Mouse (Mus musculus) ES-E14 (cell line): ENCODE measurements around the gene Pax4. TPM values are rescaled to one million over a fixed set of nuclear protein-coding genes. Genes with fewer than 3 reads are reported as not detected.

Experiments used
- DNase-seq: peaks from one replicate; pipeline ENCODE4 v3.0.0-alpha.2; 2013; ENCODE audit warnings: low read depth, low spot score
- H3K27ac ChIP-seq: 2 replicates; pipeline ENCODE4 v1.5.1; 2012; ENCODE audit warnings: low read depth, mild to moderate bottlenecking, low read length, moderate library complexity, mixed read lengths; ENCODE audit not compliant: poor library complexity, insufficient read depth, severe bottlenecking
- H3K36me3 ChIP-seq: 2 replicates; pipeline ENCODE4 v1.6.1; 2012; ENCODE audit warnings: mild to moderate bottlenecking, low read length, moderate library complexity, mixed read lengths; ENCODE audit not compliant: control insufficient read depth, poor library complexity, insufficient read depth, severe bottlenecking
- H3K4me1 ChIP-seq, 2 experiments: fragments of 150-350 bp in 1 of 2; sonication (generic) in 1 of 2; 2 replicates each; pipeline ENCODE4 v1.6.1; 2012; ENCODE audit warnings: low read length in 2 of 2, mild to moderate bottlenecking in 1 of 2, mixed read lengths in 1 of 2; ENCODE audit not compliant: control insufficient read depth in 2 of 2, insufficient read depth in 2 of 2, poor library complexity in 1 of 2
- H3K4me3 ChIP-seq, 2 experiments: fragments of 150-350 bp in 1 of 2; sonication (generic) in 1 of 2; 2 replicates each; pipeline ENCODE4 v1.5.1; 2012; ENCODE audit warnings: low read length in 2 of 2, low read depth in 1 of 2, mild to moderate bottlenecking in 1 of 2, mixed read lengths in 1 of 2; ENCODE audit not compliant: insufficient read depth in 1 of 2, poor library complexity in 1 of 2, severe bottlenecking in 1 of 2
- H3K9ac ChIP-seq: 2 replicates; pipeline ENCODE4 v1.6.1; 2012; ENCODE audit warnings: low read depth, mild to moderate bottlenecking, low read length, mixed read lengths; ENCODE audit not compliant: poor library complexity, insufficient read depth, severe bottlenecking
- H3K9me3 ChIP-seq: fragments of 150-350 bp; sonication (generic); 2 replicates; pipeline ENCODE4 v1.6.1; 2012; ENCODE audit warnings: low read depth, mild to moderate bottlenecking, low read length; ENCODE audit not compliant: control insufficient read depth, insufficient read depth
- CHD2 ChIP-seq: IDR thresholded peaks from 2 replicates; pipeline ENCODE4 v1.6.1; 2014; ENCODE audit warnings: mild to moderate bottlenecking, low read depth, low read length, inconsistent platforms
- HCFC1 ChIP-seq: IDR thresholded peaks from 2 replicates; pipeline ENCODE4 v1.6.1; 2012; ENCODE audit warnings: low read length, inconsistent platforms, borderline replicate concordance; ENCODE audit not compliant: insufficient read depth
- MAFK ChIP-seq: IDR thresholded peaks from 2 replicates; pipeline ENCODE4 v1.6.1; 2014; ENCODE audit warnings: mild to moderate bottlenecking, low read depth, low read length, inconsistent platforms; ENCODE audit not compliant: insufficient read depth
- ZC3H11A ChIP-seq: IDR thresholded peaks from 2 replicates; pipeline ENCODE4 v1.6.1; 2012; ENCODE audit warnings: low read depth, mild to moderate bottlenecking, inconsistent platforms, low read length, borderline replicate concordance
- ZNF384 ChIP-seq: IDR thresholded peaks from 2 replicates; pipeline ENCODE4 v1.6.1; 2012; ENCODE audit warnings: low read depth, low read length, inconsistent platforms
- in situ Hi-C, 2 experiments: fragments of 600-800 bp; cut with MboI; formaldehyde crosslinking; loops; one replicate each; pipeline ENCODE4 v1.15.1; 2025; ENCODE audit warnings: low sequenced_read_pairs in 2 of 2, inconsistent platforms in 1 of 2; ENCODE audit not compliant: unreplicated experiment in 2 of 2
- total RNA-seq: library from RNA; depleted of rRNA; stranded (reverse); fragments of 300-350 nt; gene quantifications from 2 replicates; pipeline ENCODE4 v1.2.3, GENCODE M21; 2012

The Pax4 gene
- total RNA-seq, 1 experiment: not detected

DNA sequence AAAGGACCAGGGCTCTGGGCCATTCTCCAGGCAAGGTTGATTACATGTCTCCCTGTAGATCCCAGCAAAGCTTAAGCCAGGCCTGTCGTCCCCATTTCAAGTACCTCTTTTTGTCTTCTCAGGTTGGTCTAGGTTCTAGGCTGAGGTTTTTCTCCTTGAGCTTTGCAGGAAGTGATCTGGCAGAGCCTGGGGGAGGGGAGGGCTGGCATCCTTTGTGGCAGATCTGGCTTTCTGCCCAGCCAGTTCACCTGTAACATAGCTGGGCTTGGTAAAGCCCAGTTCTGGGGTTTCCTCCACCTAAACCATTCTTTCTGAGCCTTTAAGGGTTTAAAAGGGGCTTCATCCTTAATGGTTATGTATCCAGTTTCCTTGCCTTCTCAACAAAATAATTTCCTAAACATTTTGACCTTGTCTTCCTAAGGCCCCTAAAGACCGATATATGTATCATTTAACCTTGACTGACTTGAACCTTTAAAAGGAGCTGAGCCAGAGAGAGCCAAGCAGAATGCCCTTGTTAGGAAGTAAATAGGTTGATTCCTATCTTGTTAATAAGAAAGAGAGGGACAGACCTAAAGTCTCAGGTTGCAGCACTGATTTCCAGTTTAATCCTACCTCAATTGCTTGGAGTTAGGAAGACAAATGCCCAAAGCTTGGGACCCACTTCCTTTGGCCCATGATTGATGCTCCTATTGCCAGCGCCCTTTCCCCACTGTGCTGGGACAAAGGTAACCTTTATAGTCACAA, 21.9 kb downstream of the Pax4 start, which contains the start of gene Fscn3:
Gene Fscn3, plus strand, starts transcription at position 694 of the 744 bp plus-strand sequence.
- Histone ChIP-seq H3K4me3 (no peak within 1 kb of the TSS), H3K9ac (no peak within 1 kb of the TSS), H3K9me3 (no peaks in the 10 kb centered on the region), H3K4me1 (0 out of 4 replicates have a peak, but pooled peaks cover 0 to 2% of the 10 kb centered on the region in 2 experiments), H3K36me3 (peaks cover 7% of the 10 kb centered on the region; the same call in 1 of the 2 replicates), H3K27ac (no peak within 1 kb of the TSS)
- TF ChIP-seq ZNF384: no peak
- DNase-seq: no peak
- in situ Hi-C loops: no loop called here

DNA sequence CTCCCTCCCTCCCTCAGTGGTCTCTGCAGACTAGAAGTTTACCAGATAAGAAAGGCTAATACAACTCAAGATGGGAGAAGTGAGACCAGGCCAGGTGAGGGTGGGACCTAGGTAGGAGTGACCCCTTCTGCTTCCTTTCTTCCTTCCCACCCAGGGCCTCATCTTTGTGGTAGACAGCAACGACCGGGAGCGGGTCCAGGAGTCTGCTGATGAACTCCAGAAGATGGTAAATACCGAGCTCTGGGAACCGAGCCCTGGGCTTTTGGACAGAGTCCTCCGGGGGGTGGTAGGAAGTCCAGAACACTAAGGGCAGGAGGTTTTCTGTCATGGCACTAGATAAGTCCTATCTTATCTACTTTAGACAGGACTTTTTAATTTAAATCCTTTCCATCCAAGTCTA, 24.1 kb downstream of the Pax4 start:
- no peak for TF ChIP-seq ZC3H11A
- no peak for TF ChIP-seq ZNF384
- TF ChIP-seq MAFK: no peak
- TF ChIP-seq HCFC1: no peak
- TF ChIP-seq CHD2: no peak
- Histone ChIP-seq H3K27ac (no peak overlapping the region), H3K9ac (no peak overlapping the region), H3K9me3 (no peaks in the 10 kb centered on the region), H3K36me3 (peaks cover 7% of the 10 kb centered on the region; the same call in 1 of the 2 replicates), H3K4me3 (no peak overlapping the region), H3K4me1 (peaks cover 2 to 7% of the 10 kb centered on the region in 2 experiments; a peak in 1 of 4 replicates)
- no peak for DNase-seq
- in situ Hi-C loops: no loop called here

DNA sequence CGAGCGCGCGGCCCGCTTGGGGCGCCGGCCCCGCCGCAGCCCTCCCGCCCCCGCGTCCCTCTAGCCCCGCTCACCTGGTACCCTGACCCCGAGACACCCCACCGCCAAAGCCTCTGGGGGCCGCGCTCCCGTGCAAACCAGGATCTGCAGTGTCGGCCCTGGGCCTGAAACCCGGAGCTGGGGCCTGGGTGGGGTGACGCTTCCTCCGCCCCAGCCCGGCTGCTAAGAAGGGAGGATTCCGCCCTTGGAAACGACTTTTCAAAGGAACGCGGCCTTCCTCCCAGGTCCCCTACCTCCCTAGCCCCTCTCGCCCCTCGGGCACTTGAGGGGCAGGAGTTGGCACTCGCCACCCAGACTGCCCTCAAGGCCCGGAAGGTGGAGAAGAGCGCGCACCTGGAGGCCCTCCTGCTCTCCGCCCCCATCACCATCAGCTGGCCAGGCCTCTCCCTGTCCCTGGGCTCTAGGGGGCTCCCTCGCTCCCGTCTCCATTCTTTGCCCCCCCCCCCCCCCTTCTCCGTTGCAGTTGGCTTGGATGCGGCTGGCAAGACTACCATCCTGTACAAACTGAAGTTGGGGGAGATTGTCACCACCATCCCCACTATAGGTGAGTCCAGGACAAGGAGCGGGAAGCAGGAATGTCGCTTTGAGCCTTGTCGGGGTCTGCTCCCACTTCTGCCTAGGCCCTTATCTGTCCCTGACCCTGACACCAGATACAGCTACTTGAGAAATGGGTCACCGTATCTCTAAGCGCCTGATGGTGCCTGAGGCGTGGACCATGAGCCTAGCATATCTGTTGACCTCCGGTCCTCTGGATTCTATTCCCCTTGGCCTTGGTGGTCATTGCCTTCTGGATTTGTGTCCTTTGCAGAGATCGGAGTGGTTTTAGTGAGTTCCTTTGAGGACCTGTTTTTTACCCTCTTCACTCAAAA, 25.1 kb downstream of the Pax4 start:
- no peak overlapping the region; the same call in 1 of the 2 replicates for H3K27ac ChIP-seq

DNA sequence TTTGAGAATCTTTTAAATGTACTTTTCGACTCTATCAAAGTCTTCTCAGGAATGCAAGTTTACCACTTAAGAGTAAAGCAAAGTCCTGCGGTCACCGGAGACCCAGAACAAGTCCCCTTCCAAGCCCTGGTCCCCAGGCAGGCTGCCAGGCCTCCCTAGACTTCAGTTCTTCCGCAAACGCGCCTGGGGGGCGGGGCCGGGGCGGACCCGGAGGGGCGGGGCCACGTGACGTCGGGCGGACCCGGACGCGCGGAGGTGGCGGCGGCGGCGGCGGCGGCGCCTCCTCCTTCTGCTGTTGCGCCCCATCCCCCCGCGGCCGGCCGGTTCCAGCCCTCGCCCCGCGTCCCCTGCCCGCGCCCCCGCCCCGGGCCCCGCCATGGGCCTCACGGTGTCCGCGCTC, 25.8 kb downstream of the Pax4 start, which contains the start of gene Arf5:
Gene Arf5, plus strand, starts transcription at position 248 of the 400 bp plus-strand sequence.
- in situ Hi-C loops: no loop called here
- Histone ChIP-seq H3K9me3 (no peaks in the 10 kb centered on the region), H3K9ac (peak within 1 kb of the TSS; percentile 79), H3K4me3 (peak within 1 kb of the TSS; percentile 90 to 96), H3K36me3 (peaks cover 11% of the 10 kb centered on the region; the same call in 1 of the 2 replicates), H3K27ac (no peak within 1 kb of the TSS; the same call in 1 of the 2 replicates), H3K4me1 (peaks cover 2 to 7% of the 10 kb centered on the region in 2 experiments; a peak in 1 of 4 replicates)
- TF ChIP-seq ZC3H11A: no peak
- TF ChIP-seq ZNF384: no peak
- DNase-seq: peak; percentile 53

More for the DNA sequence above, 25.1 kb downstream of the Pax4 start:
- H3K9ac ChIP-seq: peak overlapping the region; percentile 79
- H3K4me1 ChIP-seq: peaks cover 2 to 7% of the 10 kb centered on the region in 2 experiments; a peak in 1 of 4 replicates
- no peak for TF ChIP-seq HCFC1
- peak overlapping the region; percentile 90 to 96 for H3K4me3 ChIP-seq
- H3K9me3 ChIP-seq: no peaks in the 10 kb centered on the region
- DNase-seq: no peak
- peaks cover 7% of the 10 kb centered on the region; the same call in 1 of the 2 replicates for H3K36me3 ChIP-seq
- in situ Hi-C loops: no loop called here
